Mouse (Mus musculus) cerebellum, adult 2 months (tissue): ENCODE results near the gene Rai2. TPM values are rescaled to one million over a fixed set of nuclear protein-coding genes. Genes with fewer than 3 reads are reported as not detected.

ENCODE experiments used
- DNase-seq, 2 experiments: peaks; one replicate each; pipeline ENCODE4 v3.0.0; 2021
- H3K27ac ChIP-seq: fragments of 200-500 bp; 2 replicates; pipeline ENCODE4 v1.5.1; 2012; ENCODE audit warnings: low read length, control low read depth, inconsistent platforms; ENCODE audit not compliant: insufficient read depth
- H3K27me3 ChIP-seq: fragments of 200-500 bp; 2 replicates; pipeline ENCODE4 v1.6.1; 2012; ENCODE audit warnings: inconsistent platforms, mild to moderate bottlenecking, low read length, moderate library complexity; ENCODE audit not compliant: control insufficient read depth, insufficient read depth
- H3K4me1 ChIP-seq: fragments of 200-500 bp; 2 replicates; pipeline ENCODE4 v1.6.1; 2011; ENCODE audit warnings: low read length; ENCODE audit not compliant: control insufficient read depth, insufficient read depth
- H3K4me3 ChIP-seq: fragments of 200-500 bp; replicated peaks from 2 replicates; pipeline ENCODE3; 2011; ENCODE audit warnings: mild to moderate bottlenecking, low read depth, low read length, control low read depth; ENCODE audit not compliant: insufficient read depth
- CTCF ChIP-seq: fragments of 200-500 bp; IDR thresholded peaks from 2 replicates; pipeline ENCODE4 v1.5.1; 2011; ENCODE audit warnings: low read depth, mild to moderate bottlenecking, control low read depth, low read length, moderate library complexity, borderline replicate concordance; ENCODE audit not compliant: insufficient read depth
- POLR2A ChIP-seq: fragments of 200-500 bp; IDR thresholded peaks from 2 replicates; pipeline ENCODE4 v1.6.1; 2011; ENCODE audit warnings: low read length, control low read depth, borderline replicate concordance; ENCODE audit not compliant: insufficient read depth
- WGBS: fragments of 180-500 bp; shearing (Covaris S2); methylation state at CpG from one replicate; pipeline ENCODE4 v1.1.7; 2018; 5-methylcytosine and 5-hydroxymethylcytosine counted together
- polyA plus RNA-seq: library from polyadenylated mRNA; depleted of rRNA; stranded (reverse); fragments of >200 nt; gene quantifications from 2 replicates; pipeline ENCODE4 v1.2.3, GENCODE M21; 2012

Rai2 gene
- polyA plus RNA-seq, 1 experiment: 8.1 TPM

- Histone ChIP-seq H3K27me3 (no peaks in the 10 kb centered on the region), H3K4me3 (no peak overlapping the region), H3K27ac (no peak overlapping the region), H3K4me1 (peaks cover 5% of the 10 kb centered on the region)
- 36% methylated on average over 4 of the region's 4 CpGs for WGBS
- TF ChIP-seq POLR2A (no peak), CTCF (no peak)
- no peak for DNase-seq
Observed at GRCm38 (mm10) chrX:161728507-161728906, 11.6 kb downstream of the Rai2 start.

GRCm38 (mm10) chrX:161730026-161730425, 13.2 kb downstream of the Rai2 start:
- TF ChIP-seq CTCF: no peak
- TF ChIP-seq POLR2A: no peak
- peaks cover 5% of the 10 kb centered on the region for H3K4me1 ChIP-seq
- no peaks in the 10 kb centered on the region for H3K27me3 ChIP-seq
- no peak overlapping the region for H3K4me3 ChIP-seq
- DNase-seq: peak; percentile 61 to 83
- no peak overlapping the region for H3K27ac ChIP-seq

DNA sequence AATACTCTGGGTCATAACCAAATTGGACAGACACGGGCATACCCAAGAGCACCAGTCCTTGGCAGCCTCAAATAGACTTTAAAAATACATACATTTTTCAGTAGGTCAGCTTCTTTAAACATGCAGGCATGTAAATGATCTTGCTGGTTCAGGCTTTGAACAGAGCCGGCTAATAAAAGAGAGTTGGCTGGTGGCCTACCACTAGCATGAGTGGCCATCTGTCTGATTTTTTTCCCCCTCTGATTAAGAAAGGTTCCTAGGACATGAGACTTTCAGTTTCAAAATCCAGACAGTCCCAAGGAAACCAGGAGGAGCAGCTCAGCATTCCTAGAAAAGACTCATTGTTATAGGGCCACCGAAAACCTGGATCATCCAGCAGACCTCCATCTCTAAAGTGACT, 15.0 kb downstream of the Rai2 start:
- H3K4me1 ChIP-seq: peaks cover 5% of the 10 kb centered on the region
- no peak overlapping the region for H3K27ac ChIP-seq
- DNase-seq: peak; percentile 27 to 71
- WGBS: 8% methylated on average over 3 of the region's 3 CpGs
- no peaks in the 10 kb centered on the region for H3K27me3 ChIP-seq
- H3K4me3 ChIP-seq: no peak overlapping the region
- TF ChIP-seq CTCF: no peak
- no peak for TF ChIP-seq POLR2A

DNA sequence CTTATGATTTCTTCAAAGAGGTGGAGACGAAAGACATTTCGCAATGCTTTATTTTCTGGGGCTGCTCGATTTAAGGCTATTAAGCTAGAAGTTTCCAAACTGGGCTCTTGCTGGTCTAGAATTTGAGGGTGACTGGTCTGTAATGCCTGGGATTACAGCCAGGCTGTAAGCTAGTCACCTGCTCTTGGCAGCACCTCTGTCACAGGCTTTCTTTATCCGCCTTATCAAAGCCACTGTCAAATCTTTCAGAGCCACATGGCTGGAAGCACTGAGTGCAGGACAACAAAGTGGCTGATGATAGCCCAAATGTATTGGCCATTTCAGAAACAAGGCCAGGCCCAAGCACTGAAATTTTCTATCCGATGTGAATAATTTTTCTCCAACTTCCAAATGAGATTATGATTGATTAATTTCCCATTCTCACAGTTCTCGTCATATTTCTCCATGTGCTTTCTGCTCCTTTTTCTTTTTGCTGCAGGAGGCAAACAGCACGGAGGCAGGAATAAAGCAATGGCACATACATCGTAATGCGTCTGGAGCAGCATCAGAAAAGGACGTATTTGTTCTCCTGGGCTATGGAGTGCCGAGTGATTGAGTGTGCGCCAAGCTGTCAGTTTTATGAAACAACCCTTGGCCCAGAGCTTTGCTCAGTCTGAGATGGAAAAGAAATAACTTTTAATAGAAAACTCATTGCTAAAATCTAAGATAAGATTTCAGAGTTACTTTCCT, 16.9 kb downstream of the Rai2 start:
- 87% methylated on average over 12 of the region's 12 CpGs for WGBS
- Histone ChIP-seq H3K4me1 (peaks cover 2% of the 10 kb centered on the region; the same call in 1 of the 2 replicates), H3K27ac (no peak overlapping the region), H3K4me3 (no peak overlapping the region), H3K27me3 (no peaks in the 10 kb centered on the region)
- TF ChIP-seq CTCF (no peak), POLR2A (no peak)
- no peak for DNase-seq

DNA sequence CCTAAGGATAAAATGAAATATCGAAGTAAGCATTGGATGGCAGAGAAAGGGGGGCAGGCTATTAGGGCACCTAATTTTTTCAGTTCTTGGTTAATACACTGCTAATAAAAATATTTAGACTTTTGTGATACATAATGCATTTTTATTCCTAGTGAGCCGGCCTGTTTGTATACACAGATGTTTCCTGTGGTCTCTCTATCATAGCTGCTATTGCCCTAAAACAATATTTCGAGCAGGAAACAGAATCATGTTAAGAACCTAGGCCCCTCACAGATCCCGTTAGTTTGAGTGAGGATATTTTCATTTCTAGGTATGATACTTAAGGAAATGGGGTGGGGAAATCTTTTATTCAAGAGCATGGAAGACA, 17.4 kb downstream of the Rai2 start:
- H3K27ac ChIP-seq: no peak overlapping the region

GRCm38 (mm10) chrX:161739374-161739773, 22.5 kb downstream of the Rai2 start:
- Histone ChIP-seq H3K27me3 (no peaks in the 10 kb centered on the region), H3K27ac (no peak overlapping the region), H3K4me1 (no peaks in the 10 kb centered on the region), H3K4me3 (no peak overlapping the region)
- TF ChIP-seq POLR2A (no peak), CTCF (no peak)
- DNase-seq: no peak
- WGBS: 32% methylated on average over 1 of the region's 1 CpGs

More for the DNA sequence above, 17.4 kb downstream of the Rai2 start:
- TF ChIP-seq CTCF (no peak), POLR2A (no peak)
- H3K4me3 ChIP-seq: no peak overlapping the region
- DNase-seq: no peak
- 90% methylated on average over 4 of the region's 4 CpGs for WGBS
- H3K27me3 ChIP-seq: no peaks in the 10 kb centered on the region
- peaks cover 2% of the 10 kb centered on the region; the same call in 1 of the 2 replicates for H3K4me1 ChIP-seq

- no peak for TF ChIP-seq POLR2A
- no peak for TF ChIP-seq CTCF
- Histone ChIP-seq H3K4me1 (peaks cover 3% of the 10 kb centered on the region; the same call in 1 of the 2 replicates), H3K27me3 (no peaks in the 10 kb centered on the region), H3K4me3 (no peak overlapping the region), H3K27ac (no peak overlapping the region)
- WGBS: 73% methylated on average over 3 of the region's 3 CpGs
- no peak for DNase-seq
Observed at GRCm38 (mm10) chrX:161743080-161743479, 26.2 kb downstream of the Rai2 start.

DNA sequence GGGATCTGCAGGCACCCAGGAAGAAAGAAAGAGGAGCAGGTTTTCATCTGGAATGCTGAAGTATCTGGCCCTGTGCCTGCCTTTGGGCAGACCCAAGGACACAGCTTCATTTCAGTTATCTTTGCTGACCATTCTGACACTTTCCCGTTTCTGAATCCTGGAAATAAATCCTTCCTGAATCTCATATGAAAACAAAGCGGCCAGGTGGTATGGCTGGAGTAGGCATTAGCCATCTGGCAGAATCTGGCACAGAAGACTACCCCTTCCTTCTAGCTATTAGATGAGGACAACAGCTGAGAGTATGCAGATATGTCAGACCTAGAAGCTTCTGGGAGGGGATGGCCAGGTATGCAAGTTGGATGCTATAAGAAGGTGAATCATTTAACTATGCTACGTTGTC, 28.4 kb downstream of the Rai2 start:
- Histone ChIP-seq H3K4me1 (peaks cover 3% of the 10 kb centered on the region; the same call in 1 of the 2 replicates), H3K27me3 (no peaks in the 10 kb centered on the region), H3K4me3 (no peak overlapping the region), H3K27ac (no peak overlapping the region)
- DNase-seq: peak; percentile 26 to 69
- no peak for TF ChIP-seq CTCF
- TF ChIP-seq POLR2A: no peak
- 15% methylated on average over 3 of the region's 3 CpGs for WGBS

DNA sequence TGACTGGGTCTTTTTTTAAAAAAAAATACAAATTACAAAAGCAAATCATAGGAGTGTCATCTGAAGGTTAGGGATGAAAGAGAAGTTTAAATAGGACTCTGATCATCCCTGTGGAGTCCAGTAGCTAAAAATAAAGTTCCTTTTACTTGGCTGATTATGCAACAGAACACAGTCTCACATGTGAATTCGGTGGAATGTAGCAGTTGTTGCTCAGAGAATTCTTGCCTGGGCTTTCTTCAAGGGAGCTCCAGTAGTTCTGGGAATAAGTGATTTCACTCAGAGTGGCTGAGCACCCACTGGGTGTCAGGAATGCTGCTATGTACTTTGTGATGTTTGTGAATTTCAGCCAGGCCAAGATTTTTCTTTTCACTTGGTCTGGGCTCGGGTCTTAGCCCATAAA, 30.5 kb downstream of the Rai2 start:
- DNase-seq: no peak
- 77% methylated on average over 2 of the region's 2 CpGs for WGBS
- H3K27me3 ChIP-seq: no peaks in the 10 kb centered on the region
- H3K4me1 ChIP-seq: peaks cover 3% of the 10 kb centered on the region; the same call in 1 of the 2 replicates
- H3K4me3 ChIP-seq: no peak overlapping the region
- H3K27ac ChIP-seq: no peak overlapping the region
- TF ChIP-seq CTCF: no peak
- TF ChIP-seq POLR2A: no peak
